Mouse (Mus musculus) cerebellum, adult 9-10 months (tissue): ENCODE measurements around the gene Tmem164.

Experiments used
- DNase-seq: peaks from one replicate; pipeline ENCODE4 v3.0.0; 2022

Tmem164 gene

GRCm38 (mm10) chrX:142830572-142830971 is 149.4 kb downstream of the Tmem164 start:
- DNase-seq: no peak

GRCm38 (mm10) chrX:142832221-142832620 is 151.0 kb downstream of the Tmem164 start:
- DNase-seq: no peak

GRCm38 (mm10) chrX:142833164-142833796 is 152.1 kb downstream of the Tmem164 start:
- DNase-seq: no peak

- DNase-seq: no peak
Measured at GRCm38 (mm10) chrX:142834807-142835206, 153.6 kb downstream of the Tmem164 start.

GRCm38 (mm10) chrX:142836399-142836798 is 155.2 kb downstream of the Tmem164 start:
- no peak for DNase-seq

- DNase-seq: peak; percentile 46
Measured at GRCm38 (mm10) chrX:142837316-142837715, 156.1 kb downstream of the Tmem164 start.

- no peak for DNase-seq
Measured at GRCm38 (mm10) chrX:142838841-142839240, 157.6 kb downstream of the Tmem164 start.

GRCm38 (mm10) chrX:142839411-142839810 is 158.2 kb downstream of the Tmem164 start:
- no peak for DNase-seq

GRCm38 (mm10) chrX:142841916-142842315 is 160.7 kb downstream of the Tmem164 start:
- DNase-seq: no peak

- no peak for DNase-seq
Measured at GRCm38 (mm10) chrX:142846266-142846665, 165.1 kb downstream of the Tmem164 start.

- DNase-seq: no peak
Measured at GRCm38 (mm10) chrX:142848032-142848431, 166.8 kb downstream of the Tmem164 start.

- DNase-seq: peak; percentile 7
Measured at GRCm38 (mm10) chrX:142869844-142870243, 188.6 kb downstream of the Tmem164 start.

GRCm38 (mm10) chrX:142882255-142882654 is 201.0 kb downstream of the Tmem164 start:
- DNase-seq: no peak

- DNase-seq: no peak
Measured at GRCm38 (mm10) chrX:142883593-142883992, 202.4 kb downstream of the Tmem164 start.

GRCm38 (mm10) chrX:142885962-142886361 is 204.8 kb downstream of the Tmem164 start:
- no peak for DNase-seq
